Mouse (Mus musculus) kidney, postnatal 0 days (tissue): ENCODE measurements around the gene Tmem104. TPM values are rescaled to one million over a fixed set of nuclear protein-coding genes. Genes with fewer than 3 reads are reported as not detected.

Experiments
- ATAC-seq: fragments of 200-750 bp; cut with Nextera tagmentation; replicated peaks from 2 replicates; pipeline ENCODE4 v1.8.0; 2017; ENCODE audit warnings: low read depth, moderate number of reproducible peaks, moderate TSS enrichment, moderate library complexity; ENCODE audit not compliant: low FRiP score
- DNase-seq: peaks from one replicate; pipeline ENCODE4 v3.0.0-alpha.2; 2016; ENCODE audit warnings: low spot score
- H3K27ac ChIP-seq: fragments of 300-500 bp; sonication (generic); 2 replicates; pipeline ENCODE4 v1.5.1; 2014; ENCODE audit warnings: mild to moderate bottlenecking
- H3K27me3 ChIP-seq: fragments of 300-500 bp; sonication (generic); 2 replicates; pipeline ENCODE4 v1.6.1; 2014; ENCODE audit warnings: low read length, mixed read lengths; ENCODE audit not compliant: insufficient read depth
- H3K36me3 ChIP-seq: fragments of 300-500 bp; sonication (generic); 2 replicates; pipeline ENCODE4 v1.6.1; 2014; ENCODE audit warnings: low read length, mixed read lengths; ENCODE audit not compliant: insufficient read depth
- H3K4me1 ChIP-seq: fragments of 300-500 bp; sonication (generic); replicated peaks from 2 replicates; pipeline ENCODE4 v1.6.1; 2014; ENCODE audit warnings: antibody characterized with exemption, low read length, mixed read lengths; ENCODE audit not compliant: insufficient read depth
- H3K4me2 ChIP-seq: fragments of 300-500 bp; sonication (generic); 2 replicates; pipeline ENCODE4 v1.6.1; 2014; ENCODE audit warnings: mild to moderate bottlenecking, low read length, moderate library complexity, mixed read lengths
- H3K4me3 ChIP-seq: fragments of 300-500 bp; sonication (generic); replicated peaks from 2 replicates; pipeline ENCODE4 v1.5.1; 2014; ENCODE audit warnings: low read depth, low read length
- H3K9ac ChIP-seq: fragments of 300-500 bp; sonication (generic); 2 replicates; pipeline ENCODE4 v1.6.1; 2014; ENCODE audit warnings: low read depth, low read length
- H3K9me3 ChIP-seq: fragments of 300-500 bp; sonication (generic); replicated peaks from 2 replicates; pipeline ENCODE4 v1.6.1; 2016; ENCODE audit warnings: low read length, inconsistent platforms, mixed read lengths
- CTCF ChIP-seq: IDR thresholded peaks from 2 replicates; pipeline ENCODE4 v1.5.1; 2016; ENCODE audit warnings: antibody characterized with exemption, low read depth, mild to moderate bottlenecking, moderate library complexity
- WGBS: fragments of 180-500 bp; shearing (Covaris S2); extraction: QIAGEN DNeasy Blood & Tissue Kit; methylation state at CpG from one replicate; pipeline ENCODE4 v1.1.7; 2014; 5-methylcytosine and 5-hydroxymethylcytosine counted together
- polyA plus RNA-seq: library from polyadenylated mRNA; unstranded; fragments of >200 nt; fragmentation: Nextera tagmentation; extraction: Ambion mirVana; gene quantifications from 2 replicates; pipeline ENCODE4 v1.2.1, GENCODE M21; 2015

Tmem104 gene
- polyA plus RNA-seq, 1 experiment from 2014 or later: 12.0 TPM

DNA sequence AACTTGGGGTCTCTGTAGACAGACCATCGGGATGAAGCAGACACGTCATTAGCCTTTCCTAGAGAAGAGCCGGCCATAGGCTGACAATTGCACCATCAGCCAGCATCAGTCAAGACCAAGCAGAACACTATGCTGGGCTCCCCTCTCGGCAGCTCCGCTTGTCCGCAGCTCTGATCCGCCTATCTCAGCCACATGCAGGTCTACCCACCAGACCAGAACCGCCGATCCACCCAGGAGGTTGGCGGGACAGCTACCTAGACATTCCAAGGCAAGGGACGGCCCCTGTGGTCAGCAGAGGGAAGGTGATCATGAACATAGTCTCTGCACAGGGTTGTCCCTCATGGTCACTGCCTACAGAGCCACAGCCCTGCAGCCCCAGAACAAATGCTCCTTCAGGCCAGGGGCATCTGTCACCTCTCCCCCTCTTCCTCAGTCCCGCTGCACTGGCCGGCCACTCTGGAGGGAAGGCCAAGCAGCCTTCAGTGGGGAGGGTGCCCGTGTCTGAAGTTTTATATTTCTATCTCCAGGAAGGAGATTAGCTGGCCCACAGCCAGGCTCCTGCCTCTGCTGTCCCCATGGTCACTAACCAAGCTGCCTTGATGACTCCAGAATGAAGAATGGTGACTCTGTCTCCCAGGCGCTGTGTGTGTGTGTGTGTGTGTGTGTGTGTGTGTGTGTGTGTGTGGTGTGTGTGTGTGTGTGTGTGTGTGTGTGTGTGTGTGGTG is 47.2 kb downstream of the Tmem104 start:
- no peak overlapping the region for H3K4me3 ChIP-seq
- H3K36me3 ChIP-seq: no peaks in the 10 kb centered on the region
- no peak overlapping the region for H3K4me2 ChIP-seq
- ATAC-seq (no peak), DNase-seq (peak; percentile 19)
- no peak overlapping the region for H3K27ac ChIP-seq
- no peaks in the 10 kb centered on the region for H3K9me3 ChIP-seq
- WGBS: 58% methylated on average over 15 of the region's 15 CpGs
- H3K27me3 ChIP-seq: 0 out of 2 replicates have a peak, but pooled peaks cover 3% of the 10 kb centered on the region
- H3K9ac ChIP-seq: no peak overlapping the region
- no peaks in the 10 kb centered on the region for H3K4me1 ChIP-seq
- no peak for TF ChIP-seq CTCF

DNA sequence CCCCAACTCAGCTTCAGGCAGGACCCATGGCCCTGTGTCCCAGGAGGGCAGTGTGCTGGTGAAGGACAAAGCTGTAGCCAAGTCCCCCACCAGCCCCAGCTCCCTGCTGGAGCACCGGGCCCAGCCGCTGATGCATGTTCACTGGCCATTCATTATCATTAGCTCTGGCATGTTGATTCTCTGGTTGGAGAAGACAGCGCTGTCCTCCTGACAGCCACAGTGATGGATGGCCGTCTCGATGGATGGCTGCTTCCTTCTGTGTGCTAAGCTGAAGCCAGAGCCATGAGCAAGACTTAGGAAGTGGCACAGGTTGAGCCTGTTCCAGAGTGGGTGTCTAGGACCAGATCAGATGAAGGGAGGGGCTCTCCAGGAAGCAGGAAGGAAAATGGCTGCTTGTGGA is 49.3 kb downstream of the Tmem104 start:
- no peaks in the 10 kb centered on the region for H3K27me3 ChIP-seq
- no peak for TF ChIP-seq CTCF
- ATAC-seq (no peak), DNase-seq (peak; percentile 62)
- no peak overlapping the region for H3K9ac ChIP-seq
- WGBS: 18% methylated on average over 5 of the region's 5 CpGs
- no peak overlapping the region for H3K4me2 ChIP-seq
- no peaks in the 10 kb centered on the region for H3K36me3 ChIP-seq
- no peaks in the 10 kb centered on the region for H3K9me3 ChIP-seq
- no peaks in the 10 kb centered on the region for H3K4me1 ChIP-seq
- no peak overlapping the region for H3K27ac ChIP-seq
- no peak overlapping the region for H3K4me3 ChIP-seq

DNA sequence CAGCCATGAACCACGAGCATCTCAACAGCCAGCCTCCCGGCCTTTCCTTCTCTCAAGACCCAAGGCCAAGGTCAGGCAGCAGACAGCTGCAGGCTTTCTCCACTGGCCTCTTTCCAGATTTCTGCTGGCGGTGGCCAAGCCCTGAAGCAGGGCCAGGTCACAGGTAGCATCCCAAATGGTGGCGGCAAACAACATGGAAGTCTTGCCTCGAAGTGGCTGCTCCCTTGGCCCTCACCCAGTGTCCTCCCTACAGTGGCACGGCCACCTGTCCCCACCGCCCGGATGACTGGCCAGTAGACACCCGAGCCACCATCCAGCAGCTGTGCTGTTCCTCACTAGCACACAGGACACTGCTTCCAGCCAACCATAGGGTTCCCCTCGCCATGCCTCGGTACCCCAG is 54.1 kb downstream of the Tmem104 start:
- DNase-seq (peak; percentile 19), ATAC-seq (no peak)
- no peaks in the 10 kb centered on the region for H3K27me3 ChIP-seq
- TF ChIP-seq CTCF: no peak
- H3K9ac ChIP-seq: no peak overlapping the region
- 50% methylated on average over 11 of the region's 11 CpGs for WGBS
- H3K36me3 ChIP-seq: 0 out of 2 replicates have a peak, but pooled peaks cover 10% of the 10 kb centered on the region
- H3K4me2 ChIP-seq: no peak overlapping the region
- H3K4me1 ChIP-seq: no peaks in the 10 kb centered on the region
- H3K9me3 ChIP-seq: no peaks in the 10 kb centered on the region
- no peak overlapping the region for H3K27ac ChIP-seq
- no peak overlapping the region for H3K4me3 ChIP-seq

DNA sequence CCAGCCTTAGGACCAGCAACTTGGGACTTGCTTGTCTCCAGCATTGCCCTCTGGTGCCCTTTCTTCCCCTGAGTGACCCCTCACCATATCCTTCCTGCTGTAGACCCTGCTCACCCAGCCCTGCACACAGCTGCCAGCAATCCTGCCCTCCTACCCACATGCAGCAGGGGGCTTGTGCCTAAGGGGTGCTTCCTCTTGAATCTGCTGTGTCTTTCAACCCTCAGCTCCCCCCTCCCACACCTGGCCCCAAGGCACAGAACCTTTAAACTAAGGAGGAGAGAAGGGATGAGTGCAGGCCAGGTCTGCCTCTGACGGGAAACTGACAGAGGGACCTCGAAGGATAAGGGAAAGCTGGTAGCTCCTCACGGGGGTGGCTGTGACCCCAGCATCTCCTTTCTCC is 55.5 kb downstream of the Tmem104 start:
- Histone ChIP-seq H3K27me3 (peaks cover 4% of the 10 kb centered on the region; the same call in 1 of the 2 replicates), H3K9me3 (no peaks in the 10 kb centered on the region), H3K9ac (no peak overlapping the region), H3K27ac (no peak overlapping the region), H3K4me3 (no peak overlapping the region), H3K4me2 (no peak overlapping the region), H3K4me1 (no peaks in the 10 kb centered on the region), H3K36me3 (0 out of 2 replicates have a peak, but pooled peaks cover 10% of the 10 kb centered on the region)
- no peak for DNase-seq
- no peak for ATAC-seq
- no peak for TF ChIP-seq CTCF
- WGBS: 80% methylated on average over 3 of the region's 3 CpGs

DNA sequence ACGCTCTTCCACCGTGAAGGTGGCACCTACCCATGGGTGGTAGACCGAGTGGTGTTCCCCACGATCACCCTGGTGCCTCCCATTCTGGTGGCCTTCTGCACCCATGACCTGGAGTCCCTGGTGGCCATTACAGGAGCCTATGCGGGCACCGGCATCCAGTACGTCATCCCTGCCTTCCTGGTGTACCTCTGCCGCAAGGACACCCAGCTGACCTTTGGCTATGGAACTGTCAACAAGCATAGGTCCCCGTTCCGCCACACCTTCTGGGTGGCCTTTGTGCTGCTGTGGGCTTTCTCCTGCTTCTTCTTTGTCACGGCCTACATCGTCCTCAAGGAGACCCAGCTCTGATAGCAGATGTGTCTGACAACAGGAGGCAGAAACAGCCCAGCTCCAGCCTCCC is 56.5 kb downstream of the Tmem104 start:
- Histone ChIP-seq H3K4me1 (no peaks in the 10 kb centered on the region), H3K4me3 (no peak overlapping the region), H3K4me2 (no peak overlapping the region), H3K9ac (no peak overlapping the region), H3K9me3 (no peaks in the 10 kb centered on the region), H3K27me3 (peaks cover 14% of the 10 kb centered on the region), H3K27ac (no peak overlapping the region), H3K36me3 (0 out of 2 replicates have a peak, but pooled peaks cover 10% of the 10 kb centered on the region)
- ATAC-seq: no peak
- DNase-seq: no peak
- 93% methylated on average over 12 of the region's 12 CpGs for WGBS
- TF ChIP-seq CTCF: no peak

DNA sequence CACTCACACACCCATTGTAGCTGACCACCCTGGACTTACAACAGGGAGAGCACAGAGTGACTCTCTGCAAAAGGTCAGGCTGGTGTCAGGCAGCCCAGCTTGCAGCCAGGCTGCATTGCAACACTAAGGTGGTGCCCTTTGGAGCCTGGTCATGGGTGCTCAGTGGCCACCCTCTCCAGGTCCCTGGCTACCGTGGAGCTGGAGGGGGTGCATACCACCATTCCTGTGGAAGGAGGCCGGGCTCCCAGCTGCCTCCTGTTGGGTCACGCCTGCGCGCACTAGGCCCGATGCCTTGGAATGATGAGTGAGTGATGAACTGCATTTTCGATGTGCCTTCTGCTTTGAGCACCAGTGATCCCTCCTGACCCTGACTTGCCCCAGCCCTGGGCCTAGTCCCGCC is 57.6 kb downstream of the Tmem104 start:
- no peak for TF ChIP-seq CTCF
- H3K36me3 ChIP-seq: 0 out of 2 replicates have a peak, but pooled peaks cover 10% of the 10 kb centered on the region
- H3K27ac ChIP-seq: no peak overlapping the region
- 80% methylated on average over 8 of the region's 8 CpGs for WGBS
- ATAC-seq: peak; percentile 17; the same call in 1 of the 2 replicates
- H3K4me2 ChIP-seq: no peak overlapping the region
- no peak for DNase-seq
- H3K4me3 ChIP-seq: no peak overlapping the region
- H3K4me1 ChIP-seq: peaks cover 3% of the 10 kb centered on the region; the same call in 1 of the 2 replicates
- H3K9ac ChIP-seq: no peak overlapping the region
- H3K9me3 ChIP-seq: no peaks in the 10 kb centered on the region
- H3K27me3 ChIP-seq: peaks cover 25% of the 10 kb centered on the region

DNA sequence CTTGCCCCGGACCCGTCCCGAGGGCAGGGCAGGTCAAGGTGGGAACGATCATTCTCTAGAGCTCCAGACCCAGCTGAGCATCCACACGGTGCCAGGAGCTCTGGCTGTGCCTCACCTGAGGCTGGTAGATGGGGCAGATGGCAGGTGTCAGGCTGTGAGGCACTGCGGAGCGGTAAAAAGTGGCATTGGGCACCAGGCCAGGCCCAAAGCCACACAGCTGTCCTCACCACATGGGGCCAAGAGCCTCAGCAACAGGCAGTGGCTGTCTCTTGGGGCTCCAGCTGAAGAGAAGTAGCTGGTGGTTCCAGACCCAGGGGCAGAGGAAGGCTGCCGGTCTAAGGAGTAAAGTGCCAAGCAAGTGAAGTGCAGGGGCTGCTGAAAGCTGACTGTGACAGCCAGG is 59.1 kb downstream of the Tmem104 start:
- no peaks in the 10 kb centered on the region for H3K9me3 ChIP-seq
- DNase-seq (no peak), ATAC-seq (no peak)
- no peak overlapping the region for H3K9ac ChIP-seq
- no peak overlapping the region for H3K4me2 ChIP-seq
- 65% methylated on average over 8 of the region's 8 CpGs for WGBS
- no peak overlapping the region for H3K4me3 ChIP-seq
- no peak for TF ChIP-seq CTCF
- H3K27me3 ChIP-seq: peaks cover 40% of the 10 kb centered on the region
- H3K27ac ChIP-seq: no peak overlapping the region
- H3K36me3 ChIP-seq: 0 out of 2 replicates have a peak, but pooled peaks cover 10% of the 10 kb centered on the region
- H3K4me1 ChIP-seq: peaks cover 9% of the 10 kb centered on the region
